Mouse (Mus musculus) hindbrain, embryonic 16.5 days (tissue): ENCODE results near the gene Dcbld1. TPM values are rescaled to one million over a fixed set of nuclear protein-coding genes. Genes with fewer than 3 reads are reported as not detected.

Experiments used
- ATAC-seq: fragments of 200-750 bp; cut with Nextera tagmentation; 2 replicates; pipeline ENCODE4 v1.8.0; 2017; ENCODE audit warnings: moderate TSS enrichment, moderate library complexity
- H3K27ac ChIP-seq: fragments of 300-500 bp; sonication (generic); 2 replicates; pipeline ENCODE4 v1.5.1; 2014; ENCODE audit warnings: low read depth, mild to moderate bottlenecking, control low read depth, low read length, moderate library complexity
- H3K27me3 ChIP-seq: fragments of 300-500 bp; sonication (generic); replicated peaks from 2 replicates; pipeline ENCODE4 v1.6.1; 2014; ENCODE audit warnings: low read length; ENCODE audit not compliant: control insufficient read depth, insufficient read depth
- H3K36me3 ChIP-seq: fragments of 300-500 bp; sonication (generic); 2 replicates; pipeline ENCODE4 v1.6.1; 2014; ENCODE audit warnings: mild to moderate bottlenecking, low read length, moderate library complexity, mixed read lengths; ENCODE audit not compliant: control insufficient read depth, insufficient read depth
- H3K4me1 ChIP-seq: fragments of 300-500 bp; sonication (generic); 2 replicates; pipeline ENCODE4 v1.6.1; 2014; ENCODE audit warnings: low read depth, low read length; ENCODE audit not compliant: control insufficient read depth, insufficient read depth
- H3K4me2 ChIP-seq: fragments of 300-500 bp; sonication (generic); 2 replicates; pipeline ENCODE4 v1.6.1; 2014; ENCODE audit warnings: mild to moderate bottlenecking, low read length, control low read depth, moderate library complexity
- H3K4me3 ChIP-seq: fragments of 300-500 bp; sonication (generic); 2 replicates; pipeline ENCODE4 v1.5.1; 2014; ENCODE audit warnings: mild to moderate bottlenecking, low read length, control low read depth, moderate library complexity
- H3K9ac ChIP-seq: fragments of 300-500 bp; sonication (generic); 2 replicates; pipeline ENCODE4 v1.6.1; 2014; ENCODE audit warnings: low read depth, mild to moderate bottlenecking, control low read depth, low read length, moderate library complexity
- H3K9me3 ChIP-seq: fragments of 300-500 bp; sonication (generic); 2 replicates; pipeline ENCODE4 v1.6.1; 2014; ENCODE audit warnings: mild to moderate bottlenecking, low read length, moderate library complexity; ENCODE audit not compliant: control insufficient read depth
- WGBS: fragments of 180-500 bp; shearing (Covaris S2); extraction: QIAGEN DNeasy Blood & Tissue Kit; methylation state at CpG from one replicate; pipeline ENCODE4 v1.1.7; 2014; 5-methylcytosine and 5-hydroxymethylcytosine counted together
- polyA plus RNA-seq: library from polyadenylated mRNA; unstranded; fragments of >200 nt; fragmentation: Nextera tagmentation; extraction: Ambion mirVana; gene quantifications from 2 replicates; pipeline ENCODE4 v1.2.1, GENCODE M21; 2015

Gene Dcbld1
- polyA plus RNA-seq, 1 experiment from 2014 or later, result 21.0 TPM

DNA sequence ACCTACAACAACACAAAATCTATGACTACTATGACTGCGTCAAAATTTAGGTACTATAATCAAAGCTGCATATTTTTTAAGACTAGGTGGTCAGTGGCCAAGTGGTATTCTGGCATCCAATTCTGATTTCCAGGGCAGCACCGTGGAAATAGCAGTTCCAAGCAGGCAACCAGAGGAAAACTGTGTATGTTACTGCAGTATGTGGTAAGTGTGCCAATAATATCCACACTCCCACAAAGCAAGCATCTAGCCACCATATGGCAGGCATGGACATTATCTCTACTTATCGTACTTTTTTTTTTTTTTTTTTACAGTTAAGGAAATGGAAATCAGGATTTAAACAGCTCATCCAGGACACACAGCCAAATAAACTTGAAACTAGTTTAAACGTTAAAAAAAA lies 135.0 kb downstream of the Dcbld1 start:
- no peaks in the 10 kb centered on the region for H3K9me3 ChIP-seq
- H3K4me2 ChIP-seq, result no peak overlapping the region
- no peak overlapping the region for H3K4me3 ChIP-seq
- H3K36me3 ChIP-seq, result 0 out of 2 replicates have a peak, but pooled peaks cover 2% of the 10 kb centered on the region
- WGBS, result 87% methylated on average over 4 of the region's 4 CpGs
- no peak overlapping the region for H3K27ac ChIP-seq
- H3K4me1 ChIP-seq, result no peaks in the 10 kb centered on the region
- no peak overlapping the region for H3K9ac ChIP-seq
- H3K27me3 ChIP-seq, result no peaks in the 10 kb centered on the region
- no peak for ATAC-seq

Other genes starting within 250 kb of the Dcbld1 start
- 0.15 and 1.3 TPM in 2 replicates for gene Vgll2, start 211.1 kb upstream of the Dcbld1 start, polyA plus RNA-seq
- not detected in 2 replicates for gene Ros1, start 38.4 kb upstream of the Dcbld1 start, polyA plus RNA-seq
- not detected in 2 replicates for gene Gm26741, start 125.1 kb downstream of the Dcbld1 start, polyA plus RNA-seq
- 28.1 and 29.6 TPM in 2 replicates for gene Gopc, start 148.5 kb downstream of the Dcbld1 start, polyA plus RNA-seq
- not detected in 2 replicates for gene Nepn, start 155.4 kb downstream of the Dcbld1 start, polyA plus RNA-seq
- gene Nus1, start 183.9 kb downstream of the Dcbld1 start, polyA plus RNA-seq, result 22.1 and 22.4 TPM in 2 replicates